9 mouse cellular contexts compared by ENCODE assay signal in genomic region chr1:134725276-134725675, GRCm38 (mm10).
DNase-seq lines count a peak whose midpoint lies in the region; ATAC-seq and TF ChIP-seq lines count a peak whose summit lies in the region.
"Had no signal": no experiment of that assay in that cellular context is flagged by ENCODE, and none has a peak within 500 bp of the region (broad histone marks: within the 10 kb centered on the region; RNA-seq: fewer than 3 reads in every experiment).

No protein-coding gene starts in this region.

- no peaks in the 10 kb centered on the region for H3K36me3 ChIP-seq in lung, postnatal 0 days (ENCODE audit: insufficient read depth, low read length)
- H3K36me3 ChIP-seq: limb, embryonic 13.5 days had no signal

- DNase-seq in left cerebral cortex, adult 2 months (ENCODE audit: extremely low spot score in 1 of 2, low spot score in 2 of 2), result no peak
- no peak for DNase-seq in left cerebral cortex, adult 11 months (ENCODE audit: low spot score)
- DNase-seq in adrenal gland, adult (ENCODE audit: inconsistent age in 2 of 2, low spot score in 1 of 2), result peak; percentile 66 to 83
- peak; percentile 90 to 95 for DNase-seq in cerebellum, adult 2 months
- peak; percentile 77 to 78 for DNase-seq in heart, postnatal 10 days
- DNase-seq in lung, postnatal 0 days (ENCODE audit: low spot score), result peak; percentile 73
- DNase-seq in T-cell, adult 2 months (ENCODE audit: low spot score), result no peak
- DNase-seq in neural tube, embryonic 10.5 days (ENCODE audit: extremely low spot score, low spot score), result no peak

- TF ChIP-seq EP300 in lung, postnatal 0 days (IDR thresholded peaks at IDR 0.05), result no peak

- H3K9ac ChIP-seq in lung, postnatal 0 days (replicated peaks; ENCODE audit: low read depth), result no peak overlapping the region
- H3K9ac ChIP-seq: limb, embryonic 13.5 days had no signal

- peak; percentile 57 for TF ChIP-seq CTCF in left cerebral cortex, adult 2 months (IDR thresholded peaks at IDR 0.05)
- TF ChIP-seq CTCF in cerebellum, adult 2 months (IDR thresholded peaks at IDR 0.05; ENCODE audit: borderline replicate concordance, insufficient read depth, low read depth, low read length), result peak; percentile 64
- TF ChIP-seq CTCF in lung, postnatal 0 days (IDR thresholded peaks at IDR 0.05), result peak; percentile 72

- 3% methylated on average over 5 of the region's 5 CpGs for WGBS in cerebellum, adult 2 months
- 26% methylated on average over 5 of the region's 5 CpGs for WGBS in lung, postnatal 0 days

- intact Hi-C loops in left cerebral cortex, adult 2 months (cut with DNase I), result no loop called here
- intact Hi-C loops in heart, postnatal 10 days (cut with DNase I), result loop anchor here (1.0 to 5.0 kb wide), 4 partner anchors 88 to 232 kb away; partner anchors contain the start of gene Ppp1r12b

- no peak overlapping the region for H3K27ac ChIP-seq in left cerebral cortex, adult 2 months
- H3K27ac ChIP-seq in cerebellum, adult 2 months (ENCODE audit: insufficient read depth, low read length), result peak overlapping the region; percentile 83
- H3K27ac ChIP-seq in lung, postnatal 0 days (ENCODE audit: low read length), result no peak overlapping the region
- H3K27ac ChIP-seq: limb, embryonic 13.5 days had no signal

- H3K9me3 ChIP-seq in lung, postnatal 0 days (ENCODE audit: low read length), result no peaks in the 10 kb centered on the region
- H3K9me3 ChIP-seq: limb, embryonic 13.5 days had no signal

- H3K4me1 ChIP-seq in cerebellum, adult 2 months (ENCODE audit: control insufficient read depth, insufficient read depth, low read length), result peaks cover 90% of the 10 kb centered on the region
- no peaks in the 10 kb centered on the region for H3K4me1 ChIP-seq in lung, postnatal 0 days (ENCODE audit: insufficient read depth, low read depth, low read length)
- H3K4me1 ChIP-seq: limb, embryonic 13.5 days had no signal

- H3K4me3 ChIP-seq in left cerebral cortex, adult 2 months, result no peak overlapping the region
- H3K4me3 ChIP-seq in cerebellum, adult 2 months (replicated peaks; ENCODE audit: insufficient read depth, low read depth, low read length), result no peak overlapping the region
- H3K4me3 ChIP-seq in lung, postnatal 0 days (ENCODE audit: low read depth, low read length), result no peak overlapping the region
- H3K4me3 ChIP-seq: limb, embryonic 13.5 days had no signal

- no peak for ATAC-seq in lung, postnatal 0 days

- no peaks in the 10 kb centered on the region for H3K27me3 ChIP-seq in cerebellum, adult 2 months (ENCODE audit: control insufficient read depth, insufficient read depth, low read length)
- H3K27me3 ChIP-seq in lung, postnatal 0 days (replicated peaks; ENCODE audit: insufficient read depth, low read length), result no peaks in the 10 kb centered on the region
- H3K27me3 ChIP-seq: limb, embryonic 13.5 days had no signal

- peak; percentile 13; the same call in 1 of the 2 replicates for TF ChIP-seq POLR2A in cerebellum, adult 2 months (IDR thresholded peaks at IDR 0.05; ENCODE audit: borderline replicate concordance, insufficient read depth, low read length)

- no peak overlapping the region for H3K4me2 ChIP-seq in lung, postnatal 0 days (replicated peaks; ENCODE audit: low read depth, low read length)
- H3K4me2 ChIP-seq: limb, embryonic 13.5 days had no signal

Comparison
In these comparisons a context has a peak if more than half of its experiments do, and no peak if none do; other contexts are left out.
1. DNase-seq: peak in adrenal gland, adult (2 of 2), cerebellum, adult 2 months (2 of 2), heart, postnatal 10 days (2 of 2) and lung, postnatal 0 days (single experiment); none in left cerebral cortex, adult 2 months (0 of 2), left cerebral cortex, adult 11 months (single experiment), T-cell, adult 2 months (single experiment) and neural tube, embryonic 10.5 days (single experiment).
2. Peak in every context shown above with its lines, with median percentiles within 50 percentile points of each other: CTCF ChIP-seq.